Mouse (Mus musculus) kidney, adult 2 months (tissue): ENCODE measurements at regions not wholly inside any gene's neighbourhood (a gene's known extent, or its start where the extent isn't known, plus 50 kb on each side); places are given as distances from the start of the nearest gene placed in this dataset.

Experiments used
- CTCF ChIP-seq: fragments of 200-500 bp; conservative IDR thresholded peaks from 2 replicates; pipeline ENCODE4 v1.5.1; 2011; ENCODE audit warnings: low read depth, mild to moderate bottlenecking, control low read depth, low read length, moderate library complexity, mixed read lengths; ENCODE audit not compliant: insufficient read depth, insufficient read length
- POLR2A ChIP-seq: fragments of 200-500 bp; IDR thresholded peaks from one replicate; pipeline ENCODE4 v1.6.1; 2011; ENCODE audit warnings: low read depth, low read length, control low read depth

DNA sequence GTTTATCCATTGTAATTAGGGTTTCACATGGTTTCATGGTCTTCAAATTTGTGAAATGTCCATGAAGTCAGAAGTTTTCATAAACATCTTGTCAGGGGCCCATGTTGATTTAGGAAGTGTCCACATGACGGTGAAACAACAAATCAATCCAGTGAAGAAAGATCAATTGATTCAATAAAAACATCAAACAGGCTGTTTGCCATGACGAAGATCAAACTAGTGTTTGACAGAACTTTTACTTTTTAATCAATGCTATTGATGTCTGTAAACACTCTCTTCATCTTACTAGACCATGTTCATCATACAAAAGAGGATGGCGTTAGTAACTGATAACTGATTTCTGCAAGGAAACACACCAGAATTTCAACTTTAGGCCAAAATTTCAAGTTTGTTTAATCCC is 236.0 kb downstream of the Fign start:
- TF ChIP-seq CTCF (no peak), POLR2A (no peak)
